Mouse (Mus musculus) heart, adult 2 months (tissue): ENCODE results near the gene Naa80. TPM values are rescaled to one million over a fixed set of nuclear protein-coding genes. Genes with fewer than 3 reads are reported as not detected.
A peak's percentile ranks its signal among the peaks of the same experiment; 100 is the strongest.

Experiments used
- DNase-seq, 2 experiments: peaks; one replicate each; pipeline ENCODE4 v3.0.0; 2021
- H3K27ac ChIP-seq: fragments of 200-600 bp; 2 replicates; pipeline ENCODE4 v1.8.1; 2022
- H3K27me3 ChIP-seq: fragments of 200-500 bp; 2 replicates; pipeline ENCODE4 v1.6.1; 2012; ENCODE audit warnings: mild to moderate bottlenecking, low read length, inconsistent platforms, mixed read lengths; ENCODE audit not compliant: control insufficient read depth, insufficient read depth
- H3K36me3 ChIP-seq: fragments of 200-500 bp; 2 replicates; pipeline ENCODE4 v1.6.1; 2012; ENCODE audit warnings: low read length, inconsistent platforms; ENCODE audit not compliant: control insufficient read depth, insufficient read depth
- H3K4me1 ChIP-seq: fragments of 200-500 bp; 2 replicates; pipeline ENCODE4 v1.6.1; 2011; ENCODE audit warnings: low read length; ENCODE audit not compliant: control insufficient read depth, insufficient read depth
- H3K4me3 ChIP-seq: fragments of 200-600 bp; 2 replicates; pipeline ENCODE4 v1.8.1; 2022
- H3K79me2 ChIP-seq: fragments of 200-500 bp; replicated peaks from 2 replicates; pipeline ENCODE4 v1.6.1; 2012; ENCODE audit warnings: mild to moderate bottlenecking, inconsistent platforms, low read length, moderate library complexity, mixed read lengths; ENCODE audit not compliant: control insufficient read depth, insufficient read depth
- H3K9ac ChIP-seq: fragments of 200-500 bp; 2 replicates; pipeline ENCODE4 v1.6.1; 2012; ENCODE audit warnings: low read depth, mild to moderate bottlenecking, control low read depth, inconsistent platforms, low read length, mixed read lengths
- CTCF ChIP-seq: fragments of 200-600 bp; IDR thresholded peaks from 2 replicates; pipeline ENCODE4 v1.8.1; 2022; ENCODE audit warnings: antibody characterized with exemption, mild to moderate bottlenecking, moderate library complexity
- EP300 ChIP-seq: fragments of 200-500 bp; IDR thresholded peaks from 2 replicates; pipeline ENCODE4 v1.6.1; 2011; ENCODE audit warnings: low read depth, low read length, control low read depth; ENCODE audit not compliant: insufficient read depth
- POLR2A ChIP-seq: fragments of 200-500 bp; IDR thresholded peaks from 2 replicates; pipeline ENCODE4 v1.6.1; 2011; ENCODE audit warnings: mild to moderate bottlenecking, low read depth, low read length, control low read depth; ENCODE audit not compliant: insufficient read depth
- WGBS: fragments of 180-500 bp; shearing (Covaris S2); methylation state at CpG from one replicate; pipeline ENCODE4 v1.1.7; 2018; 5-methylcytosine and 5-hydroxymethylcytosine counted together
- intact Hi-C: fragments of 180-260 bp; cut with DNase I; formaldehyde crosslinking; loops from one replicate; pipeline ENCODE4 v1.15.1; 2025
- polyA plus RNA-seq: library from polyadenylated mRNA; depleted of rRNA; stranded (reverse); fragments of >200 nt; gene quantifications from 2 replicates; pipeline ENCODE4 v1.2.3, GENCODE M21; 2012
- total RNA-seq, 2 experiments: library from RNA; stranded (reverse); gene quantifications; 2 replicates each; pipeline ENCODE4 v1.2.3; 2021

Gene Naa80
- total and polyA plus RNA-seq, 3 experiments, result 14.9 to 45.4 (median 17.4) TPM

GRCm38 (mm10) chr9:107566855-107567254 lies 11.8 kb upstream of the Naa80 start:
- TF ChIP-seq CTCF, result peak; percentile 43
- peak; percentile 100 for TF ChIP-seq EP300
- TF ChIP-seq POLR2A, result peak; percentile 67; the same call in 1 of the 2 replicates
- intact Hi-C loops, result loop anchor here (2.0 to 5.0 kb wide), 2 partner anchors 65 to 78 kb away; no protein-coding TSS in a partner anchor
- no peak overlapping the region for H3K9ac ChIP-seq
- peaks cover 17% of the 10 kb centered on the region for H3K4me1 ChIP-seq
- H3K27me3 ChIP-seq, result no peaks in the 10 kb centered on the region
- DNase-seq, result peak; percentile 67 to 85
- peak overlapping the region; percentile 95 for H3K27ac ChIP-seq
- peaks cover 6% of the 10 kb centered on the region for H3K36me3 ChIP-seq
- no peaks in the 10 kb centered on the region for H3K79me2 ChIP-seq
- peak overlapping the region; percentile 79 for H3K4me3 ChIP-seq
- WGBS, result 19% methylated on average over 3 of the region's 3 CpGs

DNA sequence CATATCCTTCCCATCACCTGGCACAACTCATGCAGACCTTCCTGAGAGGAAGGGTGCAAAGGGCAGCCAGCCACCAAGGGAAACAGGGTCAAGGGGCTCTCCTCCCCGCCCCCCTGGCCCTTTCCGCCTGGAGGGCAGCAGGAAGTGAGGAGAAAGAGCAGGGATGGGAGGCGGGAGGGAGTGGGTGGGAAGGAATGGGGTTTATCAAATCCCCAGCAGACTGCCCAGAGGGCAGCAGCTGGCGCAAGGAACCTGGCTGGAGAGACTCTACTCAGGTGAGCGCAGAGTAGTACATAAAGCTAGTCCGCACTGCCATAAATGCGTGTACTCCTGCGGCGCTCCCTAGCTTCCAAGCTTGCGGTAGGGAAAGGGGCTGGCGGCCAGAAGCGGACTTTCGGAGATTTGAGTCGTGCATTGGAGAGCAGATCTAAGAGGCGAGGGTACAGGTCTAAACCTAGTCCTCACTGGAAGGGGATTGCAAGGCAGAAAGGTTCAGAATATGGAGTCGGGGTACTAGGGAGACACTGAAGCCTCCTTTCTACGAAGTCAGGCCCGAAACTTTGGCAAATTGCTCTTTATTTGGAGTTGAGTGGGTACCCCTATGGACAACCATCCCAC lies 10.9 kb upstream of the Naa80 start, which contains the start of gene Hyal2:
Gene Hyal2, plus strand, starts transcription at position 244 of the 618 bp plus-strand sequence.
- Histone ChIP-seq H3K27ac (peak within 1 kb of the TSS; percentile 95), H3K4me1 (peaks cover 21% of the 10 kb centered on the region), H3K36me3 (no peaks in the 10 kb centered on the region), H3K79me2 (no peaks in the 10 kb centered on the region), H3K4me3 (peak within 1 kb of the TSS; percentile 79), H3K9ac (peak within 1 kb of the TSS; percentile 55), H3K27me3 (no peaks in the 10 kb centered on the region)
- DNase-seq, result peak; percentile 70
- TF ChIP-seq CTCF (no peak), EP300 (0 out of 2 replicates have a peak, but pooled peaks have one; percentile 12), POLR2A (no peak; the same call in 1 of the 2 replicates)
- 32% methylated on average over 18 of the region's 18 CpGs for WGBS
- intact Hi-C loops, result loop anchor here (2.0 to 5.0 kb wide), 3 partner anchors 13 to 77 kb away; no protein-coding TSS in a partner anchor

- H3K36me3 ChIP-seq, result no peaks in the 10 kb centered on the region
- no peaks in the 10 kb centered on the region for H3K79me2 ChIP-seq
- peak overlapping the region; percentile 79 for H3K9ac ChIP-seq
- H3K27me3 ChIP-seq, result no peaks in the 10 kb centered on the region
- peak; percentile 88 to 91 for DNase-seq
- H3K4me3 ChIP-seq, result peak overlapping the region; percentile 79
- H3K4me1 ChIP-seq, result peaks cover 21% of the 10 kb centered on the region
- WGBS, result under 1% methylated on average over 41 of the region's 41 CpGs
- intact Hi-C loops, result loop anchor here (2.0 to 5.0 kb wide), 2 partner anchors 14 to 64 kb away; no protein-coding TSS in a partner anchor
- H3K27ac ChIP-seq, result peak overlapping the region; percentile 95
- TF ChIP-seq CTCF (no peak), EP300 (0 out of 2 replicates have a peak, but pooled peaks have one; percentile 31), POLR2A (peak; percentile 72; the same call in 1 of the 2 replicates)
Measured at GRCm38 (mm10) chr9:107568331-107569261, 10.1 kb upstream of the Naa80 start.

DNA sequence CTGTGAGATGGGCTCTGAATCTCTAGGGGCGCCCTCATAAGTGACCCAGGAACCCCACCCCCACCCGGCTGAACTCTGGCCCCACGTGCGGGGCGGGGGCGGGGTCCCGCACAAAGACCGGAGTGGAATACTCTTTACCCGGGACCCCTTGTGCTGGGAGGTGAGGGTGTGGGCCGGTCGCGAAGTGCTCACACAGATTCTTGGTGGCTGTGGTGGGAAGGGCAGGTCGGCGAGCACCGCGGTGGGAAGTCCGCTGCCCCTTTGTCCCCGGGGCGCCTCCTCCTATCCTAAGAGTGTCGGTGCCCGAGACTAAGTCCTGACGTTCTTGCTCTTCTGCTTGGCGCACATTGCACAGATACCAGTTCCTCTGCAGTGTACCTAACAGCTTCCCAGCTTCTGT lies 9.4 kb upstream of the Naa80 start:
- Histone ChIP-seq H3K27me3 (no peaks in the 10 kb centered on the region), H3K79me2 (no peaks in the 10 kb centered on the region), H3K4me3 (peak overlapping the region; percentile 79), H3K36me3 (no peaks in the 10 kb centered on the region), H3K27ac (peak overlapping the region; percentile 95), H3K4me1 (peaks cover 16% of the 10 kb centered on the region), H3K9ac (peak overlapping the region; percentile 79)
- no peak for DNase-seq
- TF ChIP-seq CTCF (no peak), POLR2A (0 out of 2 replicates have a peak, but pooled peaks have one; percentile 36)
- intact Hi-C loops, result loop anchor here (2.0 to 5.0 kb wide), 2 partner anchors 14 to 63 kb away; no protein-coding TSS in a partner anchor
- 1% methylated on average over 23 of the region's 23 CpGs for WGBS

GRCm38 (mm10) chr9:107570016-107570415 lies 8.7 kb upstream of the Naa80 start:
- TF ChIP-seq EP300 (no peak), CTCF (no peak), POLR2A (no peak)
- intact Hi-C loops, result no loop called here
- H3K36me3 ChIP-seq, result no peaks in the 10 kb centered on the region
- H3K27ac ChIP-seq, result peak overlapping the region; percentile 95
- H3K9ac ChIP-seq, result peak overlapping the region; percentile 79
- 46% methylated on average over 13 of the region's 13 CpGs for WGBS
- no peaks in the 10 kb centered on the region for H3K79me2 ChIP-seq
- peak overlapping the region; percentile 79 for H3K4me3 ChIP-seq
- DNase-seq, result no peak
- H3K27me3 ChIP-seq, result no peaks in the 10 kb centered on the region
- peaks cover 14% of the 10 kb centered on the region for H3K4me1 ChIP-seq
